Mouse (Mus musculus): Measurements from ENCODE around the gene Clec10a. TPM values are rescaled to one million over a fixed set of nuclear protein-coding genes. Genes with fewer than 3 reads are reported as not detected.
"Not testable (repeated sequence)": the region's sequence is repeated elsewhere in the genome, so short reads cannot be mapped to it uniquely, and the experiment has no call there.

Clec10a gene
- polyA plus RNA-seq, 1 experiment from 2014 or later = 0.18 TPM

- TF ChIP-seq CTCF (IDR thresholded peaks at IDR 0.05; ENCODE audit: low read depth) = no peak
- 76% methylated on average over 10 of the region's 10 CpGs for WGBS
Measured at GRCm38 (mm10) chr11:70139171-70139570, 16.8 kb upstream of the Clec10a start.

GRCm38 (mm10) chr11:70151072-70151471 is 4.9 kb upstream of the Clec10a start:
- Histone ChIP-seq H3K4me3 (ENCODE audit: low read depth, low read length) (no peak overlapping the region), H3K27me3 (ENCODE audit: insufficient read depth, low read length) (no peaks in the 10 kb centered on the region), H3K4me1 (ENCODE audit: insufficient read depth) (no peaks in the 10 kb centered on the region), H3K9me3 (ENCODE audit: low read depth, low read length) (no peaks in the 10 kb centered on the region), H3K27ac (ENCODE audit: low read depth) (no peak overlapping the region), H3K4me2 (no peak overlapping the region), H3K9ac (no peak overlapping the region), H3K36me3 (ENCODE audit: insufficient read depth) (no peaks in the 10 kb centered on the region)
- whole genome bisulfite sequencing = 54% methylated on average over 3 of the region's 3 CpGs
- no peak for ATAC-seq (ENCODE audit: insufficient read depth)
- peak; percentile 20 for DNase-seq
- peak; percentile 30 for TF ChIP-seq CTCF (IDR thresholded peaks at IDR 0.05; ENCODE audit: low read depth)

More at GRCm38 (mm10) chr11:70139171-70139570, 16.8 kb upstream of the Clec10a start:
- H3K9me3 ChIP-seq (ENCODE audit: low read depth, low read length) = no peaks in the 10 kb centered on the region
- no peak overlapping the region for H3K4me2 ChIP-seq
- no peak overlapping the region for H3K9ac ChIP-seq
- H3K4me1 ChIP-seq (ENCODE audit: insufficient read depth) = no peaks in the 10 kb centered on the region
- no peak for DNase-seq
- H3K27ac ChIP-seq (ENCODE audit: low read depth) = no peak overlapping the region
- ATAC-seq (ENCODE audit: insufficient read depth) = no peak
- no peak overlapping the region for H3K4me3 ChIP-seq (ENCODE audit: low read depth, low read length)
- no peaks in the 10 kb centered on the region for H3K27me3 ChIP-seq (ENCODE audit: insufficient read depth, low read length)
- H3K36me3 ChIP-seq (ENCODE audit: insufficient read depth) = no peaks in the 10 kb centered on the region

GRCm38 (mm10) chr11:70162336-70162735 is 6.3 kb downstream of the Clec10a start:
- H3K27ac ChIP-seq (ENCODE audit: low read depth) = no peak overlapping the region
- no peaks in the 10 kb centered on the region for H3K4me1 ChIP-seq (ENCODE audit: insufficient read depth)
- no peak for DNase-seq
- no peak overlapping the region for H3K4me2 ChIP-seq
- no peaks in the 10 kb centered on the region for H3K36me3 ChIP-seq (ENCODE audit: insufficient read depth)
- no peaks in the 10 kb centered on the region for H3K27me3 ChIP-seq (ENCODE audit: insufficient read depth, low read length)
- no peak overlapping the region for H3K4me3 ChIP-seq (ENCODE audit: low read depth, low read length)
- WGBS = 57% methylated on average over 3 of the region's 3 CpGs
- no peak for ATAC-seq (ENCODE audit: insufficient read depth)
- H3K9me3 ChIP-seq (ENCODE audit: low read depth, low read length) = no peaks in the 10 kb centered on the region
- H3K9ac ChIP-seq = no peak overlapping the region
- no peak for TF ChIP-seq CTCF (IDR thresholded peaks at IDR 0.05; ENCODE audit: low read depth)

GRCm38 (mm10) chr11:70165972-70166921 is 10.2 kb downstream of the Clec10a start:
- no peaks in the 10 kb centered on the region for H3K27me3 ChIP-seq (ENCODE audit: insufficient read depth, low read length)
- no peak overlapping the region for H3K4me3 ChIP-seq (ENCODE audit: low read depth, low read length)
- 64% methylated on average over 16 of the region's 16 CpGs for WGBS
- no peaks in the 10 kb centered on the region for H3K9me3 ChIP-seq (ENCODE audit: low read depth, low read length)
- no peak overlapping the region for H3K4me2 ChIP-seq
- peak; percentile 3 for DNase-seq
- H3K36me3 ChIP-seq (ENCODE audit: insufficient read depth) = no peaks in the 10 kb centered on the region
- no peak overlapping the region for H3K27ac ChIP-seq (ENCODE audit: low read depth)
- no peak for ATAC-seq (ENCODE audit: insufficient read depth)
- H3K4me1 ChIP-seq (ENCODE audit: insufficient read depth) = no peaks in the 10 kb centered on the region
- H3K9ac ChIP-seq = no peak overlapping the region
- TF ChIP-seq CTCF (IDR thresholded peaks at IDR 0.05; ENCODE audit: low read depth) = no peak

- 45% methylated on average over 7 of the region's 7 CpGs for WGBS
- Histone ChIP-seq H3K36me3 (ENCODE audit: insufficient read depth) (no peaks in the 10 kb centered on the region), H3K4me2 (no peak overlapping the region), H3K9me3 (ENCODE audit: low read depth, low read length) (no peaks in the 10 kb centered on the region), H3K9ac (no peak overlapping the region), H3K4me1 (ENCODE audit: insufficient read depth) (no peaks in the 10 kb centered on the region), H3K4me3 (ENCODE audit: low read depth, low read length) (no peak overlapping the region), H3K27ac (ENCODE audit: low read depth) (no peak overlapping the region), H3K27me3 (ENCODE audit: insufficient read depth, low read length) (no peaks in the 10 kb centered on the region)
- ATAC-seq (ENCODE audit: insufficient read depth) = no peak
- no peak for TF ChIP-seq CTCF (IDR thresholded peaks at IDR 0.05; ENCODE audit: low read depth)
- DNase-seq = no peak
Measured at GRCm38 (mm10) chr11:70168136-70168535, 12.1 kb downstream of the Clec10a start.

- not testable (repeated sequence) for H3K27me3 ChIP-seq (ENCODE audit: insufficient read depth, low read length); H3K4me1 ChIP-seq (ENCODE audit: insufficient read depth); H3K27ac ChIP-seq (ENCODE audit: low read depth); H3K9me3 ChIP-seq (ENCODE audit: low read depth, low read length); ATAC-seq (ENCODE audit: insufficient read depth); H3K4me2 ChIP-seq; H3K4me3 ChIP-seq (ENCODE audit: low read depth, low read length); DNase-seq; H3K36me3 ChIP-seq (ENCODE audit: insufficient read depth); H3K9ac ChIP-seq
- 84% methylated on average over 7 of the region's 7 CpGs for WGBS
Measured at GRCm38 (mm10) chr11:70169471-70169870, 13.5 kb downstream of the Clec10a start.

- Histone ChIP-seq H3K27ac (ENCODE audit: low read depth) (no peak overlapping the region), H3K36me3 (ENCODE audit: insufficient read depth) (no peaks in the 10 kb centered on the region), H3K9ac (no peak overlapping the region), H3K9me3 (ENCODE audit: low read depth, low read length) (no peaks in the 10 kb centered on the region), H3K4me3 (ENCODE audit: low read depth, low read length) (no peak overlapping the region), H3K27me3 (ENCODE audit: insufficient read depth, low read length) (no peaks in the 10 kb centered on the region), H3K4me1 (ENCODE audit: insufficient read depth) (no peaks in the 10 kb centered on the region), H3K4me2 (no peak overlapping the region)
- ATAC-seq (ENCODE audit: insufficient read depth) (no peak), DNase-seq (no peak)
- WGBS = 75% methylated on average over 7 of the region's 7 CpGs
- no peak for TF ChIP-seq CTCF (IDR thresholded peaks at IDR 0.05; ENCODE audit: low read depth)
Measured at GRCm38 (mm10) chr11:70170291-70170690, 14.3 kb downstream of the Clec10a start.
